Mouse (Mus musculus) stomach, postnatal 0 days (tissue): ENCODE data around the gene Spib. TPM values are rescaled to one million over a fixed set of nuclear protein-coding genes. Genes with fewer than 3 reads are reported as not detected.

Experiments
- ATAC-seq: fragments of 200-750 bp; cut with Nextera tagmentation; 2 replicates; pipeline ENCODE4 v1.8.0; 2017; ENCODE audit not compliant: low FRiP score, low TSS enrichment
- DNase-seq: peaks from one replicate; pipeline ENCODE4 v3.0.0-alpha.2; 2016; ENCODE audit warnings: low spot score
- H3K27ac ChIP-seq: fragments of 300-500 bp; sonication (generic); replicated peaks from 2 replicates; pipeline ENCODE4 v1.5.1; 2014; ENCODE audit warnings: mild to moderate bottlenecking, control low read depth
- H3K27me3 ChIP-seq: fragments of 300-500 bp; sonication (generic); 2 replicates; pipeline ENCODE4 v1.6.1; 2014; ENCODE audit warnings: low read length; ENCODE audit not compliant: control insufficient read depth, insufficient read depth
- H3K36me3 ChIP-seq: fragments of 300-500 bp; sonication (generic); 2 replicates; pipeline ENCODE4 v1.6.1; 2014; ENCODE audit warnings: low read length, mixed read lengths; ENCODE audit not compliant: control insufficient read depth, insufficient read depth
- H3K4me1 ChIP-seq: fragments of 300-500 bp; sonication (generic); replicated peaks from 2 replicates; pipeline ENCODE4 v1.6.1; 2014; ENCODE audit warnings: antibody characterized with exemption; ENCODE audit not compliant: control insufficient read depth, insufficient read depth
- H3K4me2 ChIP-seq: fragments of 300-500 bp; sonication (generic); replicated peaks from 2 replicates; pipeline ENCODE4 v1.6.1; 2014; ENCODE audit warnings: low read depth, mild to moderate bottlenecking, control low read depth, moderate library complexity
- H3K4me3 ChIP-seq: fragments of 300-500 bp; sonication (generic); 2 replicates; pipeline ENCODE4 v1.5.1; 2014; ENCODE audit warnings: low read depth, low read length, control low read depth
- H3K9ac ChIP-seq: fragments of 300-500 bp; sonication (generic); 2 replicates; pipeline ENCODE4 v1.6.1; 2014; ENCODE audit warnings: mild to moderate bottlenecking, low read length, control low read depth, mixed read lengths
- H3K9me3 ChIP-seq: fragments of 300-500 bp; sonication (generic); 2 replicates; pipeline ENCODE4 v1.6.1; 2016; ENCODE audit warnings: low read length; ENCODE audit not compliant: control insufficient read depth
- CTCF ChIP-seq: IDR thresholded peaks from 2 replicates; pipeline ENCODE4 v1.5.1; 2016; ENCODE audit warnings: antibody characterized with exemption, low read depth, mild to moderate bottlenecking, moderate library complexity
- EP300 ChIP-seq: optimal IDR thresholded peaks from 2 replicates; pipeline ENCODE3; 2016; ENCODE audit warnings: antibody characterized with exemption
- WGBS: fragments of 180-500 bp; shearing (Covaris S2); extraction: QIAGEN DNeasy Blood & Tissue Kit; methylation state at CpG from one replicate; pipeline ENCODE4 v1.1.7; 2014; 5-methylcytosine and 5-hydroxymethylcytosine counted together
- polyA plus RNA-seq: library from polyadenylated mRNA; unstranded; fragments of >200 nt; fragmentation: Nextera tagmentation; extraction: Ambion mirVana; gene quantifications from 2 replicates; pipeline ENCODE4 v1.2.1, GENCODE M21; 2015

Gene Spib
- polyA plus RNA-seq, 1 experiment from 2014 or later, result 0.13 TPM

DNA sequence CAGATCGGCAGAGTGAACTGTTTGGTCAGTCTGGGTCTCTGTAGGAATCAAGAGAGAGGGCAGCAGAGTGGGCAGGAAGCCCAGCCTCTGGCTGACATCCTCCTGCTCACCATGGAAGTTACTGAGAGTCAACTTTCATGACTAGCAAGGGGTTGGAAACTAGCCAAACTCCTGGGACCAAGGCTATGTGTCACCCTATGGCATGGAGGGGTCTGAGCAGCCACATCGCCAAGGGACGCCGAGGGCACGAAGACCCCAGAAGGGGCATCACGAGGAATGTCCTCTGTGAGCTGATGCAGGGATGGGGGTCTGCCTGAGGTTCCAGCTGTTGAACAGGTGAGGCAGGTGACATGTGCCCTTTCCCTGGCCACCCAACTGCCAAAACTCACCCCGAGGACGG lies 43.3 kb downstream of the Spib start:
- ATAC-seq (no peak), DNase-seq (no peak)
- peaks cover 19% of the 10 kb centered on the region for H3K36me3 ChIP-seq
- H3K9ac ChIP-seq, result no peak overlapping the region
- H3K4me3 ChIP-seq, result no peak overlapping the region
- H3K4me1 ChIP-seq, result no peaks in the 10 kb centered on the region
- H3K9me3 ChIP-seq, result no peaks in the 10 kb centered on the region
- WGBS, result 93% methylated on average over 8 of the region's 8 CpGs
- no peak overlapping the region for H3K4me2 ChIP-seq
- H3K27ac ChIP-seq, result no peak overlapping the region
- H3K27me3 ChIP-seq, result no peaks in the 10 kb centered on the region
- no peak for TF ChIP-seq EP300
- no peak for TF ChIP-seq CTCF

GRCm38 (mm10) chr7:44487936-44488335 lies 43.9 kb downstream of the Spib start:
- no peaks in the 10 kb centered on the region for H3K9me3 ChIP-seq
- 79% methylated on average over 7 of the region's 7 CpGs for WGBS
- H3K27ac ChIP-seq, result no peak overlapping the region
- TF ChIP-seq CTCF, result no peak
- TF ChIP-seq EP300, result no peak
- peaks cover 16% of the 10 kb centered on the region for H3K36me3 ChIP-seq
- DNase-seq (no peak), ATAC-seq (no peak)
- no peak overlapping the region for H3K4me2 ChIP-seq
- no peaks in the 10 kb centered on the region for H3K4me1 ChIP-seq
- no peaks in the 10 kb centered on the region for H3K27me3 ChIP-seq
- no peak overlapping the region for H3K9ac ChIP-seq
- H3K4me3 ChIP-seq, result no peak overlapping the region

DNA sequence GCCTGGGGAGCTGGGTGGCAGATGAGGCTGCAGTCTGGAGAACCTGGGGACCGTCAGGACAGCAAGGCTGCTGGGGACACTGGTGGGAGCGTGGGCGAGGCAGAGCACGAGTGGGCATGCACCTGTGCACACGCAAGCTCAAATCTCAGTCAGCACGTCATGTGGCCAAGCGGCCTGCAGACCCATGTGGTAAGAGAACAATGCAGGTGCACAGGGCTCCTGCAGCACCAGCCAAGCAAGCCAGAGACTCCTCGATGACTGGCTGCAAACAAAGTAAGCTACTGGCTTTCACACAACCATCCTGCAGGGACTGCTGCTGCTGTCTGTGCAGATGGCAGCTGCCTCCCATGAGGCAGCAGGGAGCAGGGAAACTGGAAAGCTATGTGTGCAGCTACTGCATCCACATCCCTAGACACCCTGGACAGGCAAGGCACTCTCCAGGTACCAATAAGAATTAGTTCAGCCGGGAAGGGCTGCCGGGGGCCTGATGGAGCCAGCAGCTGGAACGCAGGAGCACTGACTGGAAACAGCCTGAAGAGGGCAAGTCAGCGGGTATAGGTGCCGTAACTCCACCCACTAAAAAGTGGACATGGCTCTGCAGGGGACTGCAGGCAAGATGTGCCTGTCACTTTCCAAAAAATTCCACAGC lies 44.8 kb downstream of the Spib start:
- no peaks in the 10 kb centered on the region for H3K27me3 ChIP-seq
- H3K9ac ChIP-seq, result no peak overlapping the region
- no peak overlapping the region for H3K27ac ChIP-seq
- 74% methylated on average over 13 of the region's 13 CpGs for WGBS
- ATAC-seq (no peak), DNase-seq (no peak)
- no peaks in the 10 kb centered on the region for H3K9me3 ChIP-seq
- TF ChIP-seq CTCF (no peak), EP300 (no peak)
- H3K4me1 ChIP-seq, result no peaks in the 10 kb centered on the region
- H3K36me3 ChIP-seq, result peaks cover 14% of the 10 kb centered on the region
- H3K4me2 ChIP-seq, result no peak overlapping the region
- H3K4me3 ChIP-seq, result no peak overlapping the region

GRCm38 (mm10) chr7:44485572-44486195 lies 46.2 kb downstream of the Spib start:
- WGBS, result 69% methylated on average over 7 of the region's 7 CpGs
- no peak for ATAC-seq
- H3K4me3 ChIP-seq, result no peak overlapping the region
- TF ChIP-seq EP300 (no peak), CTCF (no peak)
- no peaks in the 10 kb centered on the region for H3K4me1 ChIP-seq
- no peaks in the 10 kb centered on the region for H3K27me3 ChIP-seq
- no peak for DNase-seq
- no peaks in the 10 kb centered on the region for H3K9me3 ChIP-seq
- H3K4me2 ChIP-seq, result no peak overlapping the region
- no peak overlapping the region for H3K9ac ChIP-seq
- H3K27ac ChIP-seq, result no peak overlapping the region
- H3K36me3 ChIP-seq, result peaks cover 8% of the 10 kb centered on the region

DNA sequence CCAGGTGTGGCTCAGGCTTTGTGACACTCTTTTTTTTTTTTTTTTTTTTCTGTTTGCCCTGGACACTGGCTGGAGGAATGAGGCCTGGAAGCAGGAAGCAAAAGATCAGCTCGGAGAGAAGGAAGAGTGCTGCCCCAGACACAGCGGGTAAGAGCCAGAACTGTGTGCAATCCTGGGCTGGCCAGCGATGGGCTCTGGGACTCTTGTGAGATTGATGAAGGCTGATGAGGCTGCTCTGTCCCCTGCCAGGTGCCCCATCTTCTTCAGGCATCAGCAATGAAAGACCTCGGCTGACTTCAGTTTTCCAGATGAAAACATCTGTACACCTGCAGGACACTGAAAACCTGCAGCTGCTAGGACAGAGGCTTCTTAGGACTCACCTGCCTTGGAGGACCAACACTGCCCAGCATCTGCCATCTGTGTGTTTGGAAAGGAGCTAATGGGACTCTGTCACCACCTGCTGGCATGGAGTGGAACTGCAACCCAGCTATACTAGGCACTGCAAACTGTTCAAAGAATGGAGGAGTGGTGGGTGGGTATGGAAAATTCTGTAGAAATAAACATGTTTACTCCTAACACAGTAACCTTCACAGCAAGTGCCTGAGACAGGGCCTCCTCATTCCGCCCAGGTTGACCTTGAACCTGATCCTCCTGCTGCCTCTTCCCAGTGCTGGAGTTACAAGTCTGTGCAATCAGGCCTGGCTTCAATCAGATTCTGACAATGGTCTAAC lies 46.9 kb downstream of the Spib start:
- H3K36me3 ChIP-seq, result peaks cover 4% of the 10 kb centered on the region

GRCm38 (mm10) chr7:44484109-44484508 lies 47.8 kb downstream of the Spib start:
- ATAC-seq (no peak), DNase-seq (no peak)
- H3K27ac ChIP-seq, result no peak overlapping the region
- H3K4me2 ChIP-seq, result no peak overlapping the region
- no peaks in the 10 kb centered on the region for H3K4me1 ChIP-seq
- H3K9ac ChIP-seq, result no peak overlapping the region
- no peaks in the 10 kb centered on the region for H3K9me3 ChIP-seq
- 100% methylated on average over 1 of the region's 1 CpGs for WGBS
- H3K36me3 ChIP-seq, result peaks cover 3% of the 10 kb centered on the region; the same call in 1 of the 2 replicates
- H3K27me3 ChIP-seq, result no peaks in the 10 kb centered on the region
- TF ChIP-seq EP300 (no peak), CTCF (no peak)
- no peak overlapping the region for H3K4me3 ChIP-seq

More for the DNA sequence above, 46.9 kb downstream of the Spib start:
- no peak overlapping the region for H3K27ac ChIP-seq
- 31% methylated on average over 5 of the region's 5 CpGs for WGBS
- H3K27me3 ChIP-seq, result no peaks in the 10 kb centered on the region
- DNase-seq, result peak; percentile 81
- no peaks in the 10 kb centered on the region for H3K4me1 ChIP-seq
- no peak overlapping the region for H3K9ac ChIP-seq
- no peak overlapping the region for H3K4me3 ChIP-seq
- peak; percentile 98 for TF ChIP-seq CTCF
- no peak for TF ChIP-seq EP300
- H3K4me2 ChIP-seq, result no peak overlapping the region
- peak; percentile 43 for ATAC-seq
- H3K9me3 ChIP-seq, result no peaks in the 10 kb centered on the region
